Mouse (Mus musculus) hindlimb bud, embryonic 11.5 days (tissue): ENCODE data around the gene Btrc.
A peak's percentile ranks its signal among the peaks of the same experiment; 100 is the strongest.

Source experiments
- DNase-seq: peaks from one replicate; pipeline ENCODE4 v3.0.0-alpha.2; 2012; ENCODE audit warnings: low read depth, low spot score; ENCODE audit errors: extremely low spot score

Gene Btrc

DNA sequence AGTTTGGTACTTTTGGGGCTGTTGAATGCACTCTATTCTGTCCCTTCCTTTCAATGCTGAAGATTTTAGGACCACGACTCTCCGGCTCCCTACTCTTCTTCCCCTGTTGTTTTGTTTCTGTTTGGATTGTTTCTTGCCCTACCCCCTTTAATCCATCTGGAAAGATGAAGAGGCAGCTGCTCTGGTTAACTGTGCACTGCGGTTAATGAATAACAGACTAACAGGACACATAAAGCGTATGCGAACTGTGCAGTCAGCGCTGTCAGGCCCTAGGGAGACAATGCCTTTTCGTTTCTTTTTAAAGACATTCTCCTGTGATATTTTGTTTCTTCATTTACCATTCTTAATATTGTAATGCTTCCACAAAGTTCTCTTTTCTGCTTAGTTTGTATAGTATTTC lies 58.7 kb downstream of the Btrc start:
- DNase-seq, result no peak

DNA sequence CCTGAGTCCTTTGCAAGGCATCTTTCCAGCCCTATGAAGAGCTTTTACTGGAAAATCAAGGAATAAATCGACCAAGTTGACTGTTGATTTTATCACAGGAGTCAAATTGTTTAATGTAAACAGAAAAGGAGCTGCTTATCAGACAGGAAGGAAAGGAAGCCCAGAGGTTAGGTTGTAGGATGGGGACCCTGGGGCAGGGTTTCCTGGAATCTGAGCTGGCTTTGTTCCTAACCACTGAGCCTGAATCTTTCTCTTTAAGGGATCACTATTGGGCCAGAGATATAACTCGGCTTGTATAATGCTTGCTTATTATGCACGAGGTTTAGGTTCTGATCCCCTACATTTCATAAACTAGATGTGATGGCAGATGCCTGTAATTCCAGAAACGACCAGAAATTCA lies 64.6 kb downstream of the Btrc start:
- DNase-seq, result no peak

DNA sequence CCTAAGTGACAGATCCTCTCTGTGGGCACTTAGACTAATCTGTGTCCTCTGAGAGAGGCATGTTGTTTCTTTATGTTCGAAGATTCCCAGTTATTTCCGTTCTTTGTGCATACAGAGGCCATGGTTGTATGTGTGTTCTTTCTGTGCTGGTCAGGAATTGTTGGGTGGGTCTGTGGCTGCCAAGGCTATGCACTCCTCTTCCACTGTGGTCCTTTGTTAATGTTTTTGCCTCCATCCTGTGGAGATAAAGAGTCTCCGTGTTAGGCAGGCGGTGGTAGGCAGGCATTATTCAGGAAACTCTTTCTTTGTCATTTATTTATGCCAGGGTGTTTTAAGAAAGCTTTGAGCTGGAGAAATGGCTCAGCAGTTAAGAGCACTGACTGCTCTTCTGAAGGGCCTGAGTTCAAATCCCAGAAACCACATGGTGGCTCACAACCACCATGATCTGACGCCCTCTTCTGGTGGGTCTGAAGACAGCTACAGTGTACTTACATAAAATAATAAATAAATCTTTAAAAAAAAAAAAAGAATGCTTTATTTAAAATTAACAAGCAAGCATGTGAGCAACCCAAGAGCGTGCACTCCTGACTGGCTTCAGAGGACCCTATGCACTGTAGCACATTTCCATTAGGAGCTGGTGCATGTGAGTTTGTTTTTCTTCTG lies 67.6 kb downstream of the Btrc start:
- DNase-seq, result no peak

DNA sequence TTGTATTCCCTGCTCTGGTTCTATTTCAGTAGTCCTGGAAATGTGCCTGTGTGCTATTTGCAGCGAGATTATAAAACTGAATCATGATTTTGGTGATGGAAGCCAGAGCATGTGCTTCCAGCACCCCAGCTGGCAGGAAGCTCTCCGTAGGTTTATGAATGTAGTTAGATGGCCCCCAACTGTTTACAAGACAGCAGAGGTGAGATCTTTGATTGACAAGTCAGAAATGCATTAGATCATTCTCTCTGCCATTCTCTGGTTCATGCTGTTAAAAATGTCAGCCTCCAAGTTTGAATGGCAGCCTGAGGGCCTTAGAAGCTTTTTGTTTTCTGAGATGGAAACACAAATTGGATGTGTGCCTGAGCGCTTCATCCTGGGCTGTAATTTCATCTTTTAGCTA lies 68.8 kb downstream of the Btrc start:
- no peak for DNase-seq

DNA sequence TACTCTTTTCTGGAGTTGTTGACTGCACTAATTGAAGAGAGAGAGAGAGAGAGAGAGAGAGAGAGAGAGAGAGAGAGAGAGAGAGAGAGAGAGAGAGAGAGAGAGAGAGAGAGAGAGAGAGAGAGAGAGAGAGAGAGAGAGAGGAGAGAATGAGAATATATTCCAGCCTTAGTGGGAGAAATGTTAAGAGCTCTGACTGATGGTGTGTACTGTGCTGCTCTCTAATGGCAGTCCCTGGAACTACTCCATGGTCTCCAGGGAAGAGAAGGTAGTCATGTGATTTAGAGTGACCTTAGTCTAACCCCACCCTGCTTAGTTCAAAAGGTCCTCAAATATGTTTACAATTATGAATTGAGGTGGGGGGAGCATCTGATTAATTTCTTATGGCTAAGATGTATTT lies 72.5 kb downstream of the Btrc start:
- DNase-seq, result peak; percentile 54

DNA sequence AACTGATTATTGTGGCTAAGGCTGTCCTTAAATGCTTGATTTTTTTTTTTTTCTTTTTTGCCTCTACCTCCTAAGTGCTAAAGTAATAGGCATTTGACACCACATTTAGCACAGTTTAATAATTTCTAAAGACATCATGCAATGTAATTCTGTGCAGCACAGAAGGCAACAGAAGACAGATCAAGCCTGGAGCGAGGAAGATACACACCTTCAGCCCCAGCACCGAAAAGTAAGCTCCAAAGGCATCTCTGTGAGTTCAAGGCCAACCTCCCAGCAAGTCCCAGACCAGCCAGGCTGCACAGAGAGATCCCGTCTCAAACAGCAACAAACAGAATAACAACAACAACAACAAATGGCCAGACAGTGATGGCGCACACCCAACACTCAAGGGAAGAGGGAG lies 73.6 kb downstream of the Btrc start:
- DNase-seq, result no peak

DNA sequence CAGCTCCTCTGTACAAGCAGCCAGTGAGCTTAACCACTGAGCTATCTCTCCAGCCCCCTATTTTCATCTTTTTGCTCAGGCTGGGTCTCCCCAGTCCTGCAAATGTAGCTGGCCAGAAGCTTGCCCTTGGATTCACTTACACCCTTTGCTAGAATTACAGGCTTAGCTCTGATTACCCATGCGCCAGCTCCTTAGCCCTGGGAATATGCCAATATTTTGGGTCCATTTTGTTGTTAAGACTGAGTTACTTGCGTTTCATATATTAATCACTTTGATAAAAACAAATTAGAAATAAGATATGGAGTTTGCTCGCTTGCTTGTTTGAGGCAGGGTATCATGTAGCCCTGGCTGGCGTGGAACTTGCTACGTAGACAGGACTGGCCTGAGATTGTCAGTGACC lies 74.7 kb downstream of the Btrc start:
- DNase-seq, result no peak

DNA sequence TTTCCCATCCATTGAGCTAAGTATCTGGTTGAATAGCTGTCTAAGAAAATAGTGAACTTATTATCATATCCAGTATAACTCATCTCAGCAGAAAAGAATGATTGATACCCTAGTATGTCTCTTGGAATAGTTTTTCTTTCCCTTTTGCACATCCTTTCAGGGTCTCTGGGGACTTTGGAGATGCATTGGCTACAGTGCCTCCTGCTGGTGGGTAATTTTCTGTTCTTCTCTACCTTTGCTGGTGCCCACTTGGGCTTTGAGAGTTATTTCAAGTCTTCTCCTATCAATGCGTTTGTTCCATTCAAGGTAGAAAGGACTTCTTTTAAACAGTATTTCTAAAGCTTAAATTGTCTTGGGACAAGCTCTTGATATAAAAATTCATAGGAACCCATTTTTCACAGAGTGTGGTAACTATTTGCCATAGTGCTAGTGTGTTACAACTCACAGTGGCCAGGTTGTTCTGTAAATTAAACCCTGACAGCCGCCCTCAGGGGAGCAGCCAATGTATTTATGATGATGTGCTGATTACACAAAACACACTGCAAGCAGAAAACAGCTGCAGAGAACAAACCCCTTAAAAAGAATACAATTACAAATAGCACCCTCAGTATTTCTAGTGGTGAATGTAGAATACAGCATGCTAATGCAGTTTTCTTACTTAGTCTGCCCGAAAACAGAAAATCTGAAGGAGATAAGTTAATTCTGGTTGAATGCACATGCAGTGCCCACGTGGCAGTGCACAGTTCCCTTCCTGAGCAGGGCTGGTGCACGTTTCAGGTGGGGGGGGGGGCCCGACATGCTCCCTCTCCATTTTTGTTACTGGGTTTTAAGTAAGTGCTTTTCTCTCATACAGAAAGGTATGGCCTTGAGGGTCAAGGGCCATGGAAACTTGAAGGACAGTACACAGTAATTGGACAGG lies 75.7 kb downstream of the Btrc start:
- DNase-seq, result no peak

DNA sequence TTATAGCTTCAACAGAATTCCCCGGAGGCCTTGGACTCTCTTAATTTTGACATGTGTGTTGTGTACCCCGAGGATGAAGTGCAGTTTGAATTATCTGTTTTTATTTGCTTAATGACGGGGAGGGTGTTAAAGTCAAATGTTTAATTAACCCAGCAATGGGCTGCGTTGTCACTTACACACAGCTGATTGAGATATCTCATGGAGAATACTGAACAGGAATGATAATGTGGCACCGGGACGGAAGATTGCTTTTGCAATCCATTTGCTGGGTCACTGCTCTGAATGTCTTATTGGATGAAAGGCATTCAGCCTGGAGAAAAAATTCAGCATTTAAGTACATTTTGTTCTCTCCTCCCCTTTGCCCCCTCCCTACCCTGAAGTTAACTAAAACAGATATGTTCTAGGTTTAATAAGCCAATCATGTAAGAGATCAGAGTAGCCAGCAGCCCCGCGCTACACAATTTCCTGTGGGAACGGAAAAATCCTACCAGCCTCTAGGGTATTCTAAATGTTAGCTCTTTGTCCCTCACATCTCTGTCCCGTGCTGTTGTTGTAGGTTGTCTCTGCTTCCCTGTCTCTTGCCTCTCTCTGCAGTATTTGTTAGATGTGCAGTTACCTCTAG lies 77.1 kb downstream of the Btrc start:
- no peak for DNase-seq

DNA sequence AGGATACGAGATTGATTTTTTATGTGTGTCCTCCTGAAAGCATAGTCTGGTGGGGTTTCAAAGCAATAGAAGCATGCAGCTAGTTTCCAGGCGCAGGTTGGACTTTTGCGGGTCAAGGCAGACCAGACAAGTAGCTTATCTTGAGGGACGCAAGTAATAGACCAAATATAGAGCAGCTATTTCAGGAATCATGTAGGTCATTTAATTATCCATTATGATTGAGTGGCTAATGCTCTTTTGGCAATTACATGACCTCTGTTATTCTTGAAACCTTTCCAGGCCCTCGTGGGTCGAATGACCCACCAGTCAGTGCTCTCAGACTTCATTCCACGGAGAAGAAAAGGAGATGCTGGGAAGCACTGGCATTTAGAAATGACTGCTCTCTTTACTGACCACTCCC lies 78.2 kb downstream of the Btrc start:
- DNase-seq, result no peak

DNA sequence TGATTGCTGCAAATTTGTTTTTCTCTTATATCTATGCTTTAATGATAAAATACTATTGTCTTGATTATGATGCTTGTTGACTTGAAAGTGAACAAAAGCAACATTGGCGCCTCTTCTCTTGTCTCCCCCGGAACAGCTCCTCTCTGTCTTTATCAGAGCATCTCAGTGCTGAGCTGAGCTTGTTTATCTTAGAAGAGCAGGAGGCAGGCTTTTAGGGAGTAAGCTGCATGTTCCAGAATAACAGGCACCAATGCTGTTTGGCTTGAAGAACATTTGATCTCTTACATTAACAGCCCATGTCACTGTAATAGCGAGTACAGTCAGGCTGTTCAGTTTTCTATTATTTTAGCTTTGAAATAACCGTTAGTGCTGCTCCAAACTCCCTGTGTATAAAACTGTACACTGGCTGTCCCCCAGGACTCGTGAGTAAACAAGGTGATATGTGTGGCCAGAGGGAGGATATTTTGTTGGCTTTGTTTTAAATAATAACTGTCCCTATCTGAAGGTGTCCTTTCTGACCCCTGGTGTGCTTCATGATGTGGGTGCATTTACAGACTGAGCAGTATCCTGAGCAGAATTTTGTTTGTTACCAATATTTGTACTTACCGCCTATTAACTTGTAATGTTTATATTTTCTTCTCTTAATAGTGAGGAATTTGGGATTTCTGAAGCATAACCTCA lies 81.9 kb downstream of the Btrc start:
- no peak for DNase-seq

DNA sequence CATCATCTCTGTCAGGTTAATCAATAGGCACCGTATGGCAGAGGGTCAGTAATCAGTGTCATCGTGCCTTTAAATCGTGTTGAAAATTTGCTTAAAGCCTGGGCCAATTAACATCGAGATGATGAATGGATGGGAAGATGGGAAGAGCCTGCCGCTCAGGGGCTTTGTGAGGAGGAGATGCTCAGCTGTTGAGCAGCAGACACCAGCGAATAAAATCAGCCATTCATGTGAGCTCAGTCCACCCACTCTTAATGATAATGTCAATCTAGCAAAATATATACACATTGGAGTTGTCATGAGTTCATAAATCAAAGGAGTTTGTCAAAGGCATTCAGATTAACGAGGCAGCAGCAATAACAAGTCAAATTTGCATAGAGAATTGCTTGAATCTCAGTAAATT lies 83.1 kb downstream of the Btrc start:
- no peak for DNase-seq

DNA sequence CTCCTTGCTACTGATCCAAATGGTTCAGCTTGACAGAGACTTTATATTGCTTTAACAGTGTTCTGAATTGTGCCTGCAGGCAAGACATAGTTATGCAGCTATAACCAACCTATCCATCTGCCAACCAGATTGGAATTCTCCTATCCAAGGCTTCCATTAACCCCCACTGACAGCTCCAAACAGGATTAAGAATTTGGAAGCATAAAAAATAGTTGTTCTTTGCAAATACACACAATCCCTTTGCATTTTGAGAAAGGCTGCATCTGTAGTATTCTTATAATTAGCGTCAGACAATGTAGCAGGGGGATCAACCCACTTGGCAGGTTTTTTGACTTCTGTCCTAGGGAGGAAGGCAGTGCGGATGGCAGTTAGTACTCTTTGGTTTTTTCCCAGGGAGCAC lies 83.7 kb downstream of the Btrc start:
- DNase-seq, result no peak

DNA sequence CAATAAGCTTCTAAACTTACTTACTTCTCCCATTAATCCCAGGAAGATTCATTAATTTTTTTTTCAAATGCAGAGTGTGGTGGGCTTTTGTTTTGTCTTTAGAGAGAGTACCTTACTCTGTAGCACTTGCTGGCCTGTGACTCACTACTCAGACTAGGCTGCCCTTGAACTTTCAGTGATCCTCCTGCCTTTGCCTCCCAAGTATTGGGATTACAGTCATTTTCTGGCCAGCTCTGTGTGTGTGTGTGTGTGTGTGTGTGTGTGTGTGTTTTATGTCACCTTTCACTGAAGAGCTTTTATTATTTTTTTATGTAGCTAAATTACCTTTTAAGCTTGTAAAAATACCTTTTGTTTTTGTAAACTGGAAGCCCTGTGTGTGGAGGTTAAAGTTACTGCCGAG lies 84.4 kb downstream of the Btrc start:
- DNase-seq, result no peak

DNA sequence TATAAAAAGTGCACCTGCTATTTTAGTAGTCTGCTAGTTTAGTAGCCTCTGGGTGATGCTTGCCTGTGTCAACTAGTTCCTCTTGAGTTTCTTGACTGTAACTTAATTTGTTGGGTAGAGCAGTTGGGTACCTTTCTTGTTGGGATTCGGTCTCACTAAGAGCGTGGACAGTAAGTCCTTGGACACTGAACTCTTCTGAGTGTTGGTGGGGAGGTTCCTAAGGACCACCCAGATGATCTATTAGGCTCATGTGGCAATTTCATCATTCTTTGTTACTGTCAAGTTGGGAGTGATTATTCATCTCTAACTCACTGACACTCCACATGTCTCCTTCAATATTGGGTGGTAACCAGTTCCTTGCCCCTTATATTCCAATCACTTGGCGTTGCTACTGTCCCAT lies 90.9 kb downstream of the Btrc start:
- no peak for DNase-seq

DNA sequence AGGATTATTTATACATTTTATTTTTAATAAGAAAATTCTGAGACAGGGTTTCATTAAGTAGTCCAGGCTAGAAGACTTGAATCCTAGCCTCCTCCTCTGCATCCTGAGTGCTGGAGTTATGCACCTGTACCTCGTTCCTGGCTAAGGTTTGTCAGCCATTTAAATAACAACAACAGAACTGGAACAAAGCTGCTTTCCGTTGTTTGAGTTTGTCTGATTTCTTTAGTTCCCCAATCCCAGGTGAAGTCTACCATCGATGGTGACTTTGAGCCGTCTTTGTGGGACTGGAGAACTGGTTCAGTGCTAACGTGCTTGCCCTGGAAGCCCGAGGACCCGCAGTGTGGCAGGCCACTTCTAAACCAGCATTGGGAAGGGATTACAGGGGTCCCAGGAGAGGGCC lies 93.4 kb downstream of the Btrc start:
- no peak for DNase-seq

DNA sequence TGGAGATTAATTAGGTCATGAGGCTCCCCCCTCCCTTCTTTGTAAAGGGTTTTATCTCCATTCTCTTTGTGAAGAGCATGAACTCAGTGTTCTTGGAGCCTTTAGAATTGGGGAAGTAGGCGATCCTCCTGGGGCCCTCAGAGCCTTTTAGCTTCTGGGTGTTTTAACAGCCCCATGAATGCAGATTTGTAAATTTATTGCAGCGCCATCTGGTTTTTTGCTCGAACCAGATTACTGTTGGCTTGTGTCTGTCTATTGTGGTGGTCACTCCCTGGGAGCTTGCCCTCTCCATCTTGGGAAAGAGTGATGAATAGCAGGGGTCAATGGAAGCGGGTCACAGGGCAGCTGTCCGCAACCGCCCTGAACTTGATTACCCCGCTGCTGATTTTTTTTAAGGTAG lies 95.2 kb downstream of the Btrc start:
- DNase-seq, result no peak

DNA sequence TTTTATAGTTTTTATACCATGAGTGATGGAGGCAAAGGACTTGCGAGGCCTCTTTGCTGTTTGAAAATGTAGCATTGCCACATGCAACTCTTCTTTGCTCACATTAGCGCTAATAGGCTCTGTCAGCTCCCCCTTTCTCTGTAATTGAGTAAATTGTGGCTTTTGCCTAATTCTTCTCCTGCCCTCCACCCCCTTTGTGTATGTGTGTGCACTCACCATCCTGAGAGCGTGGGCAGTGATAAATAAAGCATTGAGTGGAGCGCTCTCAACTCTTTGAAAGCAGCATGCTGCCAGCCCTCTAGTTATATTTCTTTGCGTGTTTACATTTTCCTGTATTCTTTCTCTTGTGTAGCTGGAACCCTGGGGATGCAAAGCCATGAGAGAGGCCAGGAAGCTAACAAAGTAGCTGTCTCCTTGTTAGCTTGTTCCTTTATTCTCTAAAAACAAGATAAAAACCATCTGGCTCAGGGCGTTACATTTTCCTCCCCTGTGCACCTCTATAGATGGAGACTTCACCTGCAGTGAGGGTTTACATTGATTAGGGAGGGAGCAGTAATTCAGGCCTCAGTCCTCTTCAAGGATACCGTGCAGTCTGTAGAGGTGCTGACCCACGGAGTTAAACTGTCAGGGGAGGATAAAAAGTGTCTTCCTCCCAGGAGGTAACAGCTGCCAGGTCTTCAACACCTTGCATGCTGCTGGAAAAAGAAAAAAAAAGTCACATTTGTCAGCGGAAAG lies 96.6 kb downstream of the Btrc start:
- no peak for DNase-seq

DNA sequence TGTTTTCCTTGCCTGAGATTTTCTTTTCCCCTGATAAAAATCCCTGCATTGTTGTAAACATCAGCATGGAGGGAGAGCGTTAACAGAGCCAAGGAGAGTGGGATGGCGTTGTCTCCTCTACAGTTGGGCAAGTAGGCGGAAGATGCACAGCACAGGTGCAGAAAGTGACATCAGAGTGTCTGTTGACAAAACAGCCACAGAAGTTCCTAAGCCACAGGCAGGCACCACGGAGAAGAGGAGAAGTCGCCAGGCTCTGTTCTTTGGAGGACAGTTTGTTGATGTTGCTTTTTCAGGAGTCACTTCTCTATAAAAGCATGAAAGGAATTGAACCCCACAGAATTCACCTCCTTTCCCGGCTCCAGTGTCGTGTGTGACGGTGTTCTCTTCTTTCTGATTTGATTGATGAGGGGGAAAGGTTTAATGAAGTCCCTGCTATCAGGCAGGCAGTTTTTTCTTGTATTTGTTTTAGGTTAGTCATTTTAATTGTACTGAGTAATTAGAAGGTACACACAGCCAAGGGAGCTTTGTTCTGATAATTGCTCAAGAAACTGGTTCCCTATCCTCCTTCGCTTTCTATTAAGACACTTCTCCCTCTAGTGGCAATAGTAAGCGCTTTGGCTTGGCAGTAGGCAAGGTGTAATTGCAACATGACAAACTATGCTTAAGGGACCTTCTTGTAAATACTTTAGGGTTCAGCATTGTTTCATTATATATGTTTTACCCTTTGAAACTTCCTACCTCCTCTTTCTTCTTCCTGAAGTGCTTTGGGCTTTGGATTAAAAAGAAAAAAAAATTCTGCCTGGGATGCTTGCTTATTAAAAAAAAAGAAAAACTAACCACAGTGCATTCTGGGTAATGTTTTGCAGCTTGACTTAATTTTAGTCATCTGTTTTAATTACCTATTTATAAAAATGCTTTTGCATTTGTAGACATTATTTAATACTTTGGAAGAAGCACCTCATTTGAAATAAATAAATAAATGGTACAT lies 97.5 kb downstream of the Btrc start:
- no peak for DNase-seq

DNA sequence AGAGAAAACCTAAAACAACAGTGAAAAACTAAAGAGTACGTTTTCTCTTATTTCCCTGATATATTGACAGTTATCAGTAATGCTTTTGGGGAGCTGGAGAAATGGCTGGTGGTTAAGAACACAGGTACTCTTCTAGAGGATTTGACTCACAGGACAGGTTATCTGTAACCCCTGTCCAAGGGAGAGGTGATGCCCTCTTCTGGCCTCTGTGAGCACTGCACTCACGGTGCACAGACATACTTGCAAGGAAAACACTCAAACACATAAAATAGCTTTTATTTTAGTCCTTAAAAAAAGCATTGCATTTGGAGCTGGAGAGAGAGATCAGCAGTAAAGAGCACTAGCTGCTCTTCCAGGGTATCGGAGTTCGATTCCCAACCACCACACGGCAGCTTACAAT lies 106.2 kb downstream of the Btrc start:
- DNase-seq, result no peak
